Mouse (Mus musculus) intestine, embryonic 14.5 days (tissue): ENCODE measurements around the gene Psg26. TPM values are rescaled to one million over a fixed set of nuclear protein-coding genes. Genes with fewer than 3 reads are reported as not detected.
"Not testable (repeated sequence)": the region's sequence is repeated elsewhere in the genome, so short reads cannot be mapped to it uniquely, and the experiment has no call there.

Experiments
- ATAC-seq: fragments of 200-750 bp; cut with Nextera tagmentation; replicated peaks from 2 replicates; pipeline ENCODE4 v1.8.0; 2017; ENCODE audit warnings: low read depth, moderate number of reproducible peaks, moderate TSS enrichment, moderate library complexity; ENCODE audit not compliant: low FRiP score, low TSS enrichment
- DNase-seq: peaks from one replicate; pipeline ENCODE4 v3.0.0-alpha.2; 2018; ENCODE audit warnings: low spot score
- H3K27ac ChIP-seq: fragments of 300-500 bp; sonication (generic); 2 replicates; pipeline ENCODE4 v1.5.1; 2014; ENCODE audit warnings: low read depth, mild to moderate bottlenecking, control low read depth
- H3K27me3 ChIP-seq: fragments of 300-500 bp; sonication (generic); replicated peaks from 2 replicates; pipeline ENCODE4 v1.6.1; 2014; ENCODE audit warnings: low read length, control low read depth; ENCODE audit not compliant: control insufficient read depth, insufficient read depth
- H3K36me3 ChIP-seq: fragments of 300-500 bp; sonication (generic); 2 replicates; pipeline ENCODE4 v1.6.1; 2014; ENCODE audit warnings: low read length, control low read depth; ENCODE audit not compliant: control insufficient read depth, insufficient read depth
- H3K4me1 ChIP-seq: fragments of 300-500 bp; sonication (generic); replicated peaks from 2 replicates; pipeline ENCODE4 v1.6.1; 2014; ENCODE audit warnings: low read length, control low read depth, mixed read lengths; ENCODE audit not compliant: control insufficient read depth, insufficient read depth
- H3K4me2 ChIP-seq: fragments of 300-500 bp; sonication (generic); 2 replicates; pipeline ENCODE4 v1.6.1; 2014; ENCODE audit warnings: low read length
- H3K4me3 ChIP-seq: fragments of 300-500 bp; sonication (generic); 2 replicates; pipeline ENCODE4 v1.5.1; 2014; ENCODE audit warnings: low read depth, low read length, control low read depth, mixed read lengths
- H3K9ac ChIP-seq: fragments of 300-500 bp; sonication (generic); 2 replicates; pipeline ENCODE4 v1.6.1; 2014; ENCODE audit warnings: mild to moderate bottlenecking, low read length
- H3K9me3 ChIP-seq: fragments of 300-500 bp; sonication (generic); 2 replicates; pipeline ENCODE4 v1.6.1; 2016; ENCODE audit warnings: low read length, control low read depth; ENCODE audit not compliant: control insufficient read depth
- WGBS: fragments of 180-500 bp; shearing (Covaris S2); extraction: QIAGEN DNeasy Blood & Tissue Kit; methylation state at CpG from one replicate; pipeline ENCODE4 v1.1.7; 2014; 5-methylcytosine and 5-hydroxymethylcytosine counted together
- polyA plus RNA-seq: library from polyadenylated mRNA; unstranded; fragments of >200 nt; fragmentation: Nextera tagmentation; extraction: Ambion mirVana; gene quantifications from 2 replicates; pipeline ENCODE4 v1.2.1, GENCODE M21; 2014

Psg26 gene
- polyA plus RNA-seq: not detected in 2 replicates

DNA sequence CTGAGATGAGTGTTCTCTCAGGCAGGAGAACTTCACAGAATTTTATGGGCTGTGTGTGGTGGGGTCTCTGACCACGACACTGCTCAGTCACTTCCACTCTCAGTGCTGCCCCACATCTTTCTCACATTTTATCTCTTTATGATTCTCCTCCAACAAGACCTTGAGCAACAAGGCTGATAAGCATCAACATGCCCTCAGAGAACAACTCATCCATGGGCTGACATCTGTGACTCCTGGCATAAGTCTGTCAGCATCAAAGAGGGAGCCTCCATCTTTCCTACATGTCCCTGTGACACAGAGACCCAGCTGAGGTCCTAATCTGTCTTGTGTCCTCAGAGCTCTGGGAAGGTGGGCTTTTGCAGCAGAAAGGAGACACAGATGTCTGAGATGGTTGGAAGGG, at the start of gene Psg26:
Gene Psg26 (minus strand): TSS at position 101 of the 400 bp plus-strand sequence.
- Histone ChIP-seq H3K4me1 (no peaks in the 10 kb centered on the region), H3K9ac (no peak within 1 kb of the TSS), H3K27ac (no peak within 1 kb of the TSS), H3K4me3 (no peak within 1 kb of the TSS), H3K27me3 (no peaks in the 10 kb centered on the region), H3K36me3 (no peaks in the 10 kb centered on the region), H3K9me3 (no peaks in the 10 kb centered on the region), H3K4me2 (no peak within 1 kb of the TSS)
- WGBS: 90% methylated on average over 1 of the region's 1 CpGs
- ATAC-seq (no peak), DNase-seq (no peak)

- peak; percentile 91 for ATAC-seq
- H3K27ac ChIP-seq: no peak overlapping the region
Measured at GRCm38 (mm10) chr7:18533420-18533819, 49.4 kb upstream of the Psg26 start.

GRCm38 (mm10) chr7:18532169-18532568, 48.2 kb upstream of the Psg26 start, which contains the start of gene Psg25:
TSS of gene Psg25 (minus strand) at chr7:18532269.
- Histone ChIP-seq H3K9me3 (no peaks in the 10 kb centered on the region), H3K4me3 (no peak within 1 kb of the TSS), H3K27me3 (no peaks in the 10 kb centered on the region), H3K9ac (no peak within 1 kb of the TSS), H3K36me3 (no peaks in the 10 kb centered on the region), H3K27ac (no peak within 1 kb of the TSS), H3K4me2 (no peak within 1 kb of the TSS), H3K4me1 (no peaks in the 10 kb centered on the region)
- ATAC-seq (no peak), DNase-seq (no peak)
- 83% methylated on average over 1 of the region's 1 CpGs for WGBS

More at GRCm38 (mm10) chr7:18533420-18533819, 49.4 kb upstream of the Psg26 start:
- H3K36me3 ChIP-seq: no peaks in the 10 kb centered on the region
- H3K4me1 ChIP-seq: no peaks in the 10 kb centered on the region
- no peak overlapping the region for H3K9ac ChIP-seq
- no peaks in the 10 kb centered on the region for H3K27me3 ChIP-seq
- no peak overlapping the region for H3K4me3 ChIP-seq
- no peak for DNase-seq
- whole genome bisulfite sequencing: 49% methylated on average over 3 of the region's 3 CpGs
- no peak overlapping the region for H3K4me2 ChIP-seq
- H3K9me3 ChIP-seq: no peaks in the 10 kb centered on the region

- DNase-seq (no peak), ATAC-seq (no peak)
- Histone ChIP-seq H3K36me3 (no peaks in the 10 kb centered on the region), H3K27ac (no peak overlapping the region), H3K9me3 (no peaks in the 10 kb centered on the region), H3K9ac (no peak overlapping the region), H3K27me3 (no peaks in the 10 kb centered on the region), H3K4me3 (no peak overlapping the region), H3K4me1 (no peaks in the 10 kb centered on the region), H3K4me2 (no peak overlapping the region)
- 94% methylated on average over 8 of the region's 8 CpGs for WGBS
Measured at GRCm38 (mm10) chr7:18524668-18525067, 40.7 kb upstream of the Psg26 start.

GRCm38 (mm10) chr7:18512848-18513247, 28.9 kb upstream of the Psg26 start:
- not testable (repeated sequence) for H3K27me3 ChIP-seq, H3K4me2 ChIP-seq, ATAC-seq, H3K27ac ChIP-seq, H3K9me3 ChIP-seq, H3K36me3 ChIP-seq, DNase-seq, H3K4me1 ChIP-seq, H3K4me3 ChIP-seq, H3K9ac ChIP-seq

DNA sequence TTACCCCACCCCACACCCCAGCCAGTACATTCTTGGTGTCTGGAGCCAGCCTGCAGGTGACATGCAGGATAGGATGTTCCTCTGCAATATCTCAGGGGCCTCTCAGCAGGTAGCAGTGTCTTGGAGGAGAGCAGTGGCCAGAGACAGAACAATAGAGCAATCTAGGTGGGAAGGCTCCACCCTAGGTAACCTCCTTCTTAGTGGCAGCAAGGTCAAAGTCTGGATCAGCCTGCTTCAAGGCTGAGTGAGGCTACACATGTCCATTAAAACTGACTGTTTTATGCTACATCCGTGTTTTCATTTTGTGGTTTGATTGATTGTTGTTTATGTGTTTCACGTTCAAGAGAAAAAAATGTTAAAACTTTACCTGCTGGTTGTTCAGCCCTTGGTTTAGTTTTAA, 28.4 kb upstream of the Psg26 start:
- not testable (repeated sequence) for H3K4me3 ChIP-seq, DNase-seq, H3K9ac ChIP-seq, H3K36me3 ChIP-seq, H3K4me1 ChIP-seq, H3K27me3 ChIP-seq, H3K9me3 ChIP-seq, H3K4me2 ChIP-seq, H3K27ac ChIP-seq
- 0 out of 2 replicates have a peak, but pooled peaks have one; percentile 50 for ATAC-seq
- WGBS: 18% methylated on average over 2 of the region's 2 CpGs

DNA sequence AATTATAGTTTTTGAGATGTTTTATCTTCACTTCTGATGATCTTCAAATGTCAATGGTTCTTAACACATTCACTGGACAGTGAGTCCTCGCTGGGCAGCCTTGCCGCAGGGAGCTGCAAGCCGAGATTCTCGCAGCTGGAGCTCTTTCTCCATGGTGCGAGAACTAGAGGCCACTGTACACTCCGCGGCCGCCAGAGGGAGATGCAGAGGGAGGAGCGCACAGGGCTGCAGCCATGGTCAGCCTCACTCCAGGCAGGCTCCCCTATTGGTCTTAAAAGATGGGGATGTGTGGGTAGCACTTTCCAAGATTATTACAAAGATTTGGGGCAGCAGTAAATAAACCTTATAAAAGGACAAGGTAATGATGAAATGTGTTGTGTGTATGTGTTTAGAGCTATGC, 27.5 kb upstream of the Psg26 start:
- 19% methylated on average over 9 of the region's 9 CpGs for WGBS
- DNase-seq: peak; percentile 62
- H3K4me3 ChIP-seq: no peak overlapping the region
- no peak overlapping the region for H3K4me2 ChIP-seq
- no peaks in the 10 kb centered on the region for H3K9me3 ChIP-seq
- H3K9ac ChIP-seq: no peak overlapping the region
- no peak for ATAC-seq
- no peaks in the 10 kb centered on the region for H3K36me3 ChIP-seq
- no peaks in the 10 kb centered on the region for H3K27me3 ChIP-seq
- no peak overlapping the region for H3K27ac ChIP-seq
- H3K4me1 ChIP-seq: no peaks in the 10 kb centered on the region

GRCm38 (mm10) chr7:18431941-18432340, 52.0 kb downstream of the Psg26 start, which contains the start of gene Psg28:
TSS of gene Psg28 (minus strand) at chr7:18432041.
- not testable (repeated sequence) for H3K27ac ChIP-seq, ATAC-seq, H3K36me3 ChIP-seq, H3K27me3 ChIP-seq, H3K4me2 ChIP-seq, H3K4me3 ChIP-seq, DNase-seq, H3K4me1 ChIP-seq, H3K9me3 ChIP-seq, H3K9ac ChIP-seq
- 81% methylated on average over 2 of the region's 2 CpGs for WGBS
